Mouse (Mus musculus) heart, adult 2 months (tissue): ENCODE results near the gene Gmds.

Source experiments
- CTCF ChIP-seq: fragments of 200-600 bp; IDR thresholded peaks from 2 replicates; pipeline ENCODE4 v1.8.1; 2022; ENCODE audit warnings: antibody characterized with exemption, mild to moderate bottlenecking, moderate library complexity
- EP300 ChIP-seq: fragments of 200-500 bp; IDR thresholded peaks from 2 replicates; pipeline ENCODE4 v1.6.1; 2011; ENCODE audit warnings: low read depth, low read length, control low read depth; ENCODE audit not compliant: insufficient read depth
- POLR2A ChIP-seq: fragments of 200-500 bp; IDR thresholded peaks from 2 replicates; pipeline ENCODE4 v1.6.1; 2011; ENCODE audit warnings: mild to moderate bottlenecking, low read depth, low read length, control low read depth; ENCODE audit not compliant: insufficient read depth

GRCm38 (mm10) chr13:31780299-31780698 lies 558.2 kb downstream of the Gmds start:
- TF ChIP-seq POLR2A, result no peak
- no peak for TF ChIP-seq CTCF
- no peak for TF ChIP-seq EP300
